In genomic region chr3:88220842-88221241, GRCm38 (mm10) we compare ENCODE assay signal across 9 mouse cellular contexts. TPM values are rescaled to one million over a fixed set of nuclear protein-coding genes. Genes with fewer than 3 reads are reported as not detected.
DNase-seq lines count a peak whose midpoint lies in the region; ATAC-seq and TF ChIP-seq lines count a peak whose summit lies in the region.
"Had no signal": no experiment of that assay in that cellular context is flagged by ENCODE, and none has a peak within 500 bp of the region (broad histone marks: within the 10 kb centered on the region; RNA-seq: fewer than 3 reads in every experiment).

No protein-coding gene starts in this region.

- H3K36me3 ChIP-seq in kidney, adult 2 months (ENCODE audit: control insufficient read depth, insufficient read depth, low read length), result no peaks in the 10 kb centered on the region

- ATAC-seq in CD4-positive, CD25-positive, alpha-beta regulatory T cell, adult 4 months, result no peak
- ATAC-seq in inflammation-experienced regulatory T-cells, adult 6 months, result no peak

- DNase-seq in CD4-positive, CD25-positive, alpha-beta regulatory T cell, adult 2 months (ENCODE audit: low read depth, low spot score), result peak; percentile 69
- DNase-seq in adrenal gland, postnatal 14 days, result peak; percentile 91
- DNase-seq in gastrocnemius, adult 18-20 months (ENCODE audit: low spot score), result peak; percentile 41
- peak; percentile 64 for DNase-seq in kidney, adult 2 months
- peak; percentile 77 for DNase-seq in lung, postnatal 36 days
- DNase-seq in skeletal muscle tissue, adult 2 months (ENCODE audit: low read depth, low spot score), result peak; percentile 21

- no peak for TF ChIP-seq POLR2A in kidney, adult 2 months (IDR thresholded peaks at IDR 0.05; ENCODE audit: low read depth, low read length)

- no peak overlapping the region for H3K27ac ChIP-seq in kidney, adult 2 months (ENCODE audit: insufficient read depth, low read depth, low read length)

- peak; percentile 39; the same call in 1 of the 2 replicates for TF ChIP-seq CTCF in kidney, adult 2 months (conservative IDR thresholded peaks at IDR 0.05; ENCODE audit: insufficient read depth, insufficient read length, low read depth, low read length)

- WGBS in kidney, adult 2 months, result 2% methylated on average over 6 of the region's 6 CpGs

- H3K27me3 ChIP-seq in kidney, adult 2 months (replicated peaks; ENCODE audit: control insufficient read depth, insufficient read depth, low read length), result peaks cover 2% of the 10 kb centered on the region; the same call in 1 of the 2 replicates

- H3K4me1 ChIP-seq in kidney, adult 2 months (ENCODE audit: control insufficient read depth, insufficient read depth, low read length), result no peaks in the 10 kb centered on the region

- no peak overlapping the region for H3K4me3 ChIP-seq in kidney, adult 2 months (ENCODE audit: insufficient read depth, low read depth, low read length)

RNA-seq across cellular contexts. Expression of gene Rhbg, which starts 33.7 kb away (rescaled TPM):
- not detected for polyA plus RNA-seq in CD4-positive, CD25-positive, alpha-beta regulatory T cell, adult 4 months (2017; shearing (Covaris generic))
- total RNA-seq in adrenal gland, postnatal 14 days (2021), result 0.86 and 2.1 TPM in 2 replicates
- not detected for total RNA-seq in gastrocnemius, adult 18-20 months (2021)
- 94.4 and 106 TPM in 2 replicates for polyA plus RNA-seq in kidney, adult 2 months (2012; rRNA removed)
- polyA plus RNA-seq in inflammation-experienced regulatory T-cells, adult 6 months (2017; shearing (Covaris generic)), result not detected
- total RNA-seq: hematopoietic stem cell, adult 5-6 weeks had no signal

Comparison
In these comparisons a context has a peak if more than half of its experiments do, and no peak if none do; other contexts are left out.
1. DNase-seq: peak in every context shown above with its lines; median percentile 91 in adrenal gland, postnatal 14 days; 77 in lung, postnatal 36 days; 69 in CD4-positive, CD25-positive, alpha-beta regulatory T cell, adult 2 months; 64 in kidney, adult 2 months; 41 in gastrocnemius, adult 18-20 months; 21 in skeletal muscle tissue, adult 2 months.
2. RNA of gene Rhbg, which starts 33.7 kb away (polyA plus RNA-seq): 94.4 to 106 TPM in kidney, adult 2 months; not detected in CD4-positive, CD25-positive, alpha-beta regulatory T cell, adult 4 months and not detected in inflammation-experienced regulatory T-cells, adult 6 months; every median in the first group is over 10 times any median in the second.